Mouse (Mus musculus) C2C12 (cell line): Measurements from ENCODE around the gene Moxd1.

Experiments
- CEBPB ChIP-seq: IDR thresholded peaks from one replicate; pipeline ENCODE4 v1.6.1; 2011; ENCODE audit warnings: low read depth, mild to moderate bottlenecking, control low read depth, moderate library complexity
- CTCF ChIP-seq: IDR thresholded peaks from one replicate; pipeline ENCODE4 v1.5.1; 2011; ENCODE audit not compliant: control insufficient read depth, insufficient read depth, insufficient read length
- FOSL1 ChIP-seq: IDR thresholded peaks from one replicate; pipeline ENCODE4 v1.8.0; 2011; ENCODE audit warnings: mild to moderate bottlenecking, low read length; ENCODE audit not compliant: poor library complexity, insufficient read depth, severe bottlenecking
- MAX ChIP-seq: IDR thresholded peaks from one replicate; pipeline ENCODE4 v1.6.1; 2011; ENCODE audit warnings: mild to moderate bottlenecking, control low read depth
- MYOD1 ChIP-seq: IDR thresholded peaks from one replicate; pipeline ENCODE4 v1.6.1; 2011; ENCODE audit warnings: low read depth; ENCODE audit not compliant: control insufficient read depth, insufficient read length
- MYOG ChIP-seq: IDR thresholded peaks from one replicate; pipeline ENCODE4 v1.6.1; 2011; ENCODE audit not compliant: control insufficient read depth, insufficient read length; ENCODE audit errors: extremely low read depth
- USF1 ChIP-seq: IDR thresholded peaks from one replicate; pipeline ENCODE4 v1.6.1; 2011; ENCODE audit warnings: low read depth, mild to moderate bottlenecking, control low read depth, moderate library complexity

DNA sequence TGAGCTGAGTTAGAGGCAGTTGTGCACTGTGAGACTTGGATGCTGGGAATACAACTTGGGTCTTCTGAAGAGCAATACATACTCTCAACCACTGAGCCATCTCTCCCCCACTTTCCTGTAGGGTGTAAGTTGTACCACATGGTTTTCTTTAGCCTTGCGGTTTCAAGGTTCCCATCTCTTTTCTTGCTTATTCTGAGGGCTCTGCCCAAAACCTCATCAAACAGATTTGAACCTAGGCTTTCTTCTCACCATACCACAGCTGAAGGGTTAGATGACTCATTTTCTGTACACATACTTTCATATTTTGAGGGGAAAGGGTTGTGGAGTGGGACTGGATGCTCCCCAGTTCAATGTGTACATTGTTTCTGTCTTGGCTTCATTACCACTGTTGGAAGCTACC lies 69.4 kb downstream of the Moxd1 start:
- TF ChIP-seq MYOD1 (no peak), CTCF (no peak), CEBPB (no peak), USF1 (no peak), MAX (no peak), MYOG (no peak), FOSL1 (no peak)
